Mouse (Mus musculus): ENCODE measurements around the gene Lmntd2. TPM values are rescaled to one million over a fixed set of nuclear protein-coding genes. Genes with fewer than 3 reads are reported as not detected.

The Lmntd2 gene
- polyA plus RNA-seq, 1 experiment from 2014 or later = 2.5 TPM

DNA sequence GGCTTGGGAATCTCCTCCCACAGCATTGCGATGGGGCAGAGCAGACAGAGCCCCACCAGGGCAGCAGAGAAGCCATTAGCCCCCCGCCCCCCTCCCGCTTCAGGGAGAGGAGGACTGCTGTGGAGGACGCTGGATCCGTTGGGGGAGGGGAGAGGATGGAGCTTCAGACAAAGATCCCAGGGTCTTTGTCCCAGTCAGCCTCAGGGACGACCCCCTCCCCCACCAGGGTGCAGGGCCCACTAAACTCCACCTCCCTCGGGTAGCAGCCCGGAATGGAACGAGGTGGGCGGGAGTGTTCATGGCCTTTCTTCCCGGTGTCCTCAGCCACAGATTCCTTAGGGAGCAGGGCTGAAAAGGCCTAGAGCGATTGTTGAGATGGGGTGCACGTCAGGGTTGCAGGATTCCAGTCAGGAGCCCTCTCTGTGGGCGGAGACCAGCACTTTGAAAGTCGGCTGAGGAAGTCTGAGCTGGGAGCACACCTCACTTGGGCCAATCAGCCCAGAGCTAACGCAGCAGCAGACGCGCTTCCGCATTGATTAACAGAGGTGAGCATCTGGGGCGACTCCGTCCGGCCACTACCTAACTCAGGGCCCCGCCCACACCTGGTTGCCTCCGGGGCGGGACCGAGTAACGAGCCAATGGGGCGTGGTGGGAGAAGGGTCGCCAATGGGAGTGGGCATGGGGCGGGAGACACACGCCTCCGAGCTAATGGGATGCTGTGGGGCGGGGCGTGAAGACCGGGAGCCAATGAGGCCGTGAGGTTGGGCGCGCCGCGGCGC lies 1.4 kb upstream of the Lmntd2 start, which contains the start of gene Rassf7:
TSS of gene Rassf7 (plus strand) at position 760 of the 779 bp plus-strand sequence.
- peaks cover 4% of the 10 kb centered on the region; the same call in 1 of the 2 replicates for H3K4me1 ChIP-seq (ENCODE audit: control insufficient read depth, insufficient read depth, low read length)
- no peaks in the 10 kb centered on the region for H3K27me3 ChIP-seq (ENCODE audit: control insufficient read depth, insufficient read depth, low read length)
- H3K27ac ChIP-seq (replicated peaks; ENCODE audit: low read depth, low read length) = peak within 1 kb of the TSS; percentile 84
- peak within 1 kb of the TSS; percentile 68 for H3K4me3 ChIP-seq (ENCODE audit: low read depth, low read length)
- peak; percentile 98 for DNase-seq (ENCODE audit: low spot score)
- H3K36me3 ChIP-seq (replicated peaks; ENCODE audit: control insufficient read depth, insufficient read depth, low read depth, low read length) = no peaks in the 10 kb centered on the region
- peak within 1 kb of the TSS; percentile 83 for H3K4me2 ChIP-seq (ENCODE audit: low read depth, low read length)
- peak within 1 kb of the TSS; percentile 62 for H3K9ac ChIP-seq (replicated peaks; ENCODE audit: low read length)
- ATAC-seq (replicated peaks; ENCODE audit: insufficient number of reproducible peaks, low FRiP score, low TSS enrichment, low read depth) = peak; percentile 93
- under 1% methylated on average over 41 of the region's 41 CpGs for WGBS
- H3K9me3 ChIP-seq (replicated peaks; ENCODE audit: control insufficient read depth, low read length) = no peaks in the 10 kb centered on the region

DNA sequence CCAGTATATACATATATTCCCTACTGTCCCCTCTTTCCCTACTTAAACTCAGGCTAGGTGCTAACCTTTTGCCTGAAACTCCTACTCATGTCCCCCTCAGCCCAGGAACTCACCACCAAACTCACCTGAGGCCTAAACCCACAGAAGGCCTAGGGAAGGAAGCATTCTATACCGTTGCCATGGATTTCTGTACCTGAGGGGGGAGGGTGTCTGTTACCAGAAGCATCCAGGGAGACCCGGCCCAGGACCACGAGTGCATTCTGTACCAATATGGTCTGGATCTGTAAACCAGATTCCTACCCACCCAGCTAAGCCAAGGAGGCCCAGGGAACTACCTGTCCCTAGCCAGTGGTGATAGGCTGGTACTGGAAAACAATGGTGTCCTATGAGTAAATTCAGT lies 430 bp upstream of the Lmntd2 start:
- Histone ChIP-seq H3K27me3 (ENCODE audit: control insufficient read depth, insufficient read depth, low read length) (no peaks in the 10 kb centered on the region), H3K4me2 (ENCODE audit: low read depth, low read length) (no peak overlapping the region), H3K36me3 (replicated peaks; ENCODE audit: control insufficient read depth, insufficient read depth, low read depth, low read length) (no peaks in the 10 kb centered on the region), H3K9ac (replicated peaks; ENCODE audit: low read length) (no peak overlapping the region), H3K9me3 (replicated peaks; ENCODE audit: control insufficient read depth, low read length) (no peaks in the 10 kb centered on the region), H3K4me1 (ENCODE audit: control insufficient read depth, insufficient read depth, low read length) (peaks cover 4% of the 10 kb centered on the region; the same call in 1 of the 2 replicates), H3K4me3 (ENCODE audit: low read depth, low read length) (no peak overlapping the region), H3K27ac (replicated peaks; ENCODE audit: low read depth, low read length) (peak overlapping the region; percentile 84; the same call in 1 of the 2 replicates)
- ATAC-seq (replicated peaks; ENCODE audit: insufficient number of reproducible peaks, low FRiP score, low TSS enrichment, low read depth) (no peak), DNase-seq (ENCODE audit: low spot score) (no peak)
- 74% methylated on average over 3 of the region's 3 CpGs for WGBS

DNA sequence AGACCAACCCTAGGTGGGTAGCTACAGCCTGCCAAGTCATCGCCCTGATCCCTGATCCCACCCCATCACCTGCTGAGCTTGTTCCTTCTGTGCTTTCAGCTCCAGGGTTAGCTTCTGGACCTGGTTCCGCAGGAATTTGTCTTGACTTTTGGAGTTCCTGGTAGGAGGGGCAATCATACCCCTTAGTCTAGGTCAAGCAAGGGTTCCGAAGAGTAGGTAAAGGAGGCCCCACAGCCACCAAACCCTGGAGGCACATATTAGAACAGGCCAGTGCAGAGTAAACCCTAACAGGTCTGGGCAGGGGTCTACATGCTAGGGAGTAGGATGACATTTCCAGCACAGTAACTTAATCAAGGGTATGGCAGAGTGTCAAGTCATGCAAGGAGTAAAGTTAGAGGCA lies 747 bp downstream of the Lmntd2 start:
- Histone ChIP-seq H3K4me1 (ENCODE audit: control insufficient read depth, insufficient read depth, low read length) (peaks cover 4% of the 10 kb centered on the region; the same call in 1 of the 2 replicates), H3K9me3 (replicated peaks; ENCODE audit: control insufficient read depth, low read length) (no peaks in the 10 kb centered on the region), H3K27me3 (ENCODE audit: control insufficient read depth, insufficient read depth, low read length) (no peaks in the 10 kb centered on the region), H3K4me2 (ENCODE audit: low read depth, low read length) (no peak overlapping the region), H3K9ac (replicated peaks; ENCODE audit: low read length) (no peak overlapping the region), H3K36me3 (replicated peaks; ENCODE audit: control insufficient read depth, insufficient read depth, low read depth, low read length) (no peaks in the 10 kb centered on the region), H3K27ac (replicated peaks; ENCODE audit: low read depth, low read length) (no peak overlapping the region), H3K4me3 (ENCODE audit: low read depth, low read length) (no peak overlapping the region)
- no peak for DNase-seq (ENCODE audit: low spot score)
- WGBS = 86% methylated on average over 3 of the region's 3 CpGs
- no peak for ATAC-seq (replicated peaks; ENCODE audit: insufficient number of reproducible peaks, low FRiP score, low TSS enrichment, low read depth)

DNA sequence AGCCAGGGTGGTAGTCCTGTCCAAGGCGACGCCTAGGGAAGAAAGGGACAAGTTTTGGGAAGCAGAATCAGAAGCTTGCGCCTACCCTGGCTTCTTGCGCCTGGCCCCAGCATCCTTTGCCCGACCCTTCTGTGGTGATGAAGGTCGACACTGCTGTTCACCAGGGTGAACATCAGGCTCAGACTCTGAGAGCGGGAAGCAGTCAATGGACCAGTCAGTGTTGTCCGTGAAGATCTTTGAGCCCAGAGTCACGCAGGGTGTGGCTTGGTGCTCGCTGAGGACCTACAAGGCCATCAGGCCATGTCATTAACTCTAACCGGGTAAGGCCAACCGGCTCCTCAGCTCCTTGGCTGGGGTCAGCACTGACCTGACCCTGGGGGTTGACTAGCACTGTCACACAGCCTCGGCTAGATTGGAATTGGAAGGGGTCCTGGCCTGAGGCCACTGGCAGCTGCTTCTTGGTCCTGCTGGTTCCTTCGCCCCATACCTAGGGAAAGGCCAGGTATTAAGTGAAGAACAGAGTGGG lies 3.2 kb downstream of the Lmntd2 start:
- Histone ChIP-seq H3K9ac (replicated peaks; ENCODE audit: low read length) (no peak overlapping the region), H3K4me2 (ENCODE audit: low read depth, low read length) (no peak overlapping the region), H3K27ac (replicated peaks; ENCODE audit: low read depth, low read length) (no peak overlapping the region), H3K36me3 (replicated peaks; ENCODE audit: control insufficient read depth, insufficient read depth, low read depth, low read length) (no peaks in the 10 kb centered on the region), H3K4me3 (ENCODE audit: low read depth, low read length) (no peak overlapping the region), H3K27me3 (ENCODE audit: control insufficient read depth, insufficient read depth, low read length) (no peaks in the 10 kb centered on the region), H3K9me3 (replicated peaks; ENCODE audit: control insufficient read depth, low read length) (no peaks in the 10 kb centered on the region), H3K4me1 (ENCODE audit: control insufficient read depth, insufficient read depth, low read length) (no peaks in the 10 kb centered on the region)
- DNase-seq (ENCODE audit: low spot score) (no peak), ATAC-seq (replicated peaks; ENCODE audit: insufficient number of reproducible peaks, low FRiP score, low TSS enrichment, low read depth) (no peak)
- 83% methylated on average over 14 of the region's 14 CpGs for WGBS

DNA sequence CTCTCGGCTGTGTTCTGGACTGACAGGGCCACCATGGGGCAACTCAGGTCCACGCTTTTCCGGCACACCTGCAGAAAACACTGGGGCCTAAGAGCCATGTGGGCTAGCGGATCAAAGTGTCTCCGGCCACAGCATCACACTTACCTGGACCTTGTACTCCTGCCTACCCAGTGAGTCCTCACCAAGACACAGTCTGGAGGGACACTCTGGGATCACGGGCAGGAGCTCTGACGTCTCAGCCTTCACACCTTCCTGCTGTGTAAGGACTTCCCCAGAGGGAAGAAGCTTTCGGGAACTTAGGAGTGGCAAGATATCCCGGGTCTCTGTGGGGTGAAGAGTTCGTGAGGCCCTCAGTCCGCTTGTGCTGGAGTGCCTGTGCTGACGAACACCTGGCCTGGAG lies 3.7 kb downstream of the Lmntd2 start:
- Histone ChIP-seq H3K4me2 (ENCODE audit: low read depth, low read length) (no peak overlapping the region), H3K36me3 (replicated peaks; ENCODE audit: control insufficient read depth, insufficient read depth, low read depth, low read length) (no peaks in the 10 kb centered on the region), H3K9me3 (replicated peaks; ENCODE audit: control insufficient read depth, low read length) (no peaks in the 10 kb centered on the region), H3K27me3 (ENCODE audit: control insufficient read depth, insufficient read depth, low read length) (no peaks in the 10 kb centered on the region), H3K9ac (replicated peaks; ENCODE audit: low read length) (no peak overlapping the region), H3K27ac (replicated peaks; ENCODE audit: low read depth, low read length) (no peak overlapping the region), H3K4me1 (ENCODE audit: control insufficient read depth, insufficient read depth, low read length) (no peaks in the 10 kb centered on the region), H3K4me3 (ENCODE audit: low read depth, low read length) (no peak overlapping the region)
- ATAC-seq (replicated peaks; ENCODE audit: insufficient number of reproducible peaks, low FRiP score, low TSS enrichment, low read depth) (no peak), DNase-seq (ENCODE audit: low spot score) (no peak)
- 84% methylated on average over 12 of the region's 12 CpGs for WGBS

DNA sequence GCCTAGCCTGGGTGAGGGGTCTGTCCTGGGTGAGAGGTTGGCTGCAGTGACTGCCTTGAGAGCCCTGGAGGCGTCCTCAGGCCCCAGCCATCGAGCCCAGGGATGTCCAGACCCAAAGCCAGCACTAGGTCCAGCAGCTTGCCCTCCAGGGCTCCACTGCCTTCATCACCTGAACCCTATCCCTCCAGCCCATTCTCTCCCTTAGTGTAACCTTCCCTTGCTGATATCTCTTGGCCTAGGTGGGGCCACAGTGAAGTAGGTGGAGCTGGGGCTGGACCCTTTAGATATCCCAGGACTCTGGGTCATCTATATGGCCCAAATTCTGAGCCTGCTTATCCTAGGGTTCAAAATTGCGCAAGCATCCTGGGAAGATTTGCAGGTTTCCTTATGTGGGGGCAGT lies 4.4 kb downstream of the Lmntd2 start:
- H3K9me3 ChIP-seq (replicated peaks; ENCODE audit: control insufficient read depth, low read length) = no peaks in the 10 kb centered on the region
- no peaks in the 10 kb centered on the region for H3K27me3 ChIP-seq (ENCODE audit: control insufficient read depth, insufficient read depth, low read length)
- no peak overlapping the region for H3K4me2 ChIP-seq (ENCODE audit: low read depth, low read length)
- no peaks in the 10 kb centered on the region; the same call in 1 of the 2 replicates for H3K36me3 ChIP-seq (replicated peaks; ENCODE audit: control insufficient read depth, insufficient read depth, low read depth, low read length)
- 59% methylated on average over 3 of the region's 3 CpGs for WGBS
- no peaks in the 10 kb centered on the region for H3K4me1 ChIP-seq (ENCODE audit: control insufficient read depth, insufficient read depth, low read length)
- no peak overlapping the region for H3K9ac ChIP-seq (replicated peaks; ENCODE audit: low read length)
- H3K4me3 ChIP-seq (ENCODE audit: low read depth, low read length) = no peak overlapping the region
- ATAC-seq (replicated peaks; ENCODE audit: insufficient number of reproducible peaks, low FRiP score, low TSS enrichment, low read depth) (no peak), DNase-seq (ENCODE audit: low spot score) (no peak)
- no peak overlapping the region for H3K27ac ChIP-seq (replicated peaks; ENCODE audit: low read depth, low read length)

DNA sequence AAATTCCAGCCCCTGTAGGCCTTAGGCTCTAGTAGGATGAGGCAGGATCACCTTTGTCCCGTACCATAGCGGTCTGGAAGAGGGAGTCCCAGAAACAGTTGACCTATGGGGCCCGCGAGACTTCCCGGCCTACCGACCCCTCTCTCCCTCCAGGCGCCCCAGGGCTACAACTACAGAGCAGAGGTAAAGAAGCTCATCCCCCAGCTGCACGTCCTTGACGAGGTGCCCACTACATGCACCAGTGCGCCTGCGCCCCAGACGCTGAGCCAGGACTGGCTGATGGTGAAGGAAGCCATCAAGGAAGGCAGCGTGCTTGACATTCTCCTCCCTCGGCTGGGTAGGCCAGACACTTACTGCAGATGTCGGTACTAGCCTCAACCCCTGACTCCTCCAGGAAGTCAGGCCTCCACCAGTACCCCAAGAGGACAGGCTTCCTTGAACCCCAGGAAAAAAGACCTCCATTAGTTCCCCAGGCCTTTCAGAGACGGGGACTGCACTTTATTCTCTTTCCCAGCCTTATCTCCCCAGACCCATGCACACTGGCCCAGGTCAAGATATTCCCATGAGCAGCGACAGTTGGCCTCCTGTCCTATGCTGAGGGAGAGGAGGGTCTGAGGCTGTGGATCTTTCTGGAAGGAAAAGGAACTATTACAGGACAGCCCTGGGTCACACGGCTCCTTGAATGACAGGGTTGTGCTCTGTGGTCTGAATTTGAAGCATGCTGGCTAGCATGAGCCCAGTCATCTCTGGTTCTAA lies 7.5 kb downstream of the Lmntd2 start:
- H3K4me3 ChIP-seq (ENCODE audit: low read depth, low read length) = no peak overlapping the region
- no peaks in the 10 kb centered on the region for H3K4me1 ChIP-seq (ENCODE audit: control insufficient read depth, insufficient read depth, low read length)
- no peak overlapping the region for H3K9ac ChIP-seq (replicated peaks; ENCODE audit: low read length)
- no peak for DNase-seq (ENCODE audit: low spot score)
- H3K9me3 ChIP-seq (replicated peaks; ENCODE audit: control insufficient read depth, low read length) = no peaks in the 10 kb centered on the region
- H3K4me2 ChIP-seq (ENCODE audit: low read depth, low read length) = no peak overlapping the region
- H3K27me3 ChIP-seq (ENCODE audit: control insufficient read depth, insufficient read depth, low read length) = no peaks in the 10 kb centered on the region
- 93% methylated on average over 18 of the region's 18 CpGs for WGBS
- no peak overlapping the region for H3K27ac ChIP-seq (replicated peaks; ENCODE audit: low read depth, low read length)
- no peaks in the 10 kb centered on the region; the same call in 1 of the 2 replicates for H3K36me3 ChIP-seq (replicated peaks; ENCODE audit: control insufficient read depth, insufficient read depth, low read depth, low read length)
- ATAC-seq (replicated peaks; ENCODE audit: insufficient number of reproducible peaks, low FRiP score, low TSS enrichment, low read depth) = no peak

DNA sequence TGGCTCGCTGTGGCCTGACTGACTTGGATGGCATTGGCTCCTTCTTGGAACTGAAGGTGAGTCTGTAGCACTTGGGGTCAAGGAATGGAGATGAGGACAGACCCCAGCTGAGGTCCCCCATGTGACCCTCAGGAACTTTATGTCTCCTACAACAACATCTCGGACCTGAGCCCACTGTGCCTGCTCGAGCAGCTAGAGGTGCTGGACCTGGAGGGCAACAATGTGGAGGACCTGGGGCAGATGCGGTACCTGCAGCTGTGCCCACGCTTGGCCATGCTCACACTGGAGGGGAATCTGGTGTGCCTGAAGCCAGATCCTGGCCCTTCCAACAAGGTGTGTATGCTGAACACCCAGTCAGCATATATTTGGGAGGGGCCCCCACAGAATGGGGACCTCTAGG lies 8.4 kb downstream of the Lmntd2 start:
- Histone ChIP-seq H3K27ac (replicated peaks; ENCODE audit: low read depth, low read length) (no peak overlapping the region), H3K9ac (replicated peaks; ENCODE audit: low read length) (no peak overlapping the region), H3K27me3 (ENCODE audit: control insufficient read depth, insufficient read depth, low read length) (no peaks in the 10 kb centered on the region), H3K4me1 (ENCODE audit: control insufficient read depth, insufficient read depth, low read length) (no peaks in the 10 kb centered on the region), H3K9me3 (replicated peaks; ENCODE audit: control insufficient read depth, low read length) (no peaks in the 10 kb centered on the region), H3K36me3 (replicated peaks; ENCODE audit: control insufficient read depth, insufficient read depth, low read depth, low read length) (no peaks in the 10 kb centered on the region; the same call in 1 of the 2 replicates), H3K4me3 (ENCODE audit: low read depth, low read length) (no peak overlapping the region), H3K4me2 (ENCODE audit: low read depth, low read length) (no peak overlapping the region)
- WGBS = 90% methylated on average over 5 of the region's 5 CpGs
- DNase-seq (ENCODE audit: low spot score) (no peak), ATAC-seq (replicated peaks; ENCODE audit: insufficient number of reproducible peaks, low FRiP score, low TSS enrichment, low read depth) (no peak)

Measured in embryonic facial prominence, embryonic 11.5 days (tissue).